Mouse (Mus musculus) kidney, postnatal 4 days (tissue): Measurements from ENCODE around the gene Msh2.

ENCODE experiments used
- DNase-seq, 2 experiments: peaks; one replicate each; pipeline ENCODE4 v3.0.0; 2021; ENCODE audit warnings: mixed read lengths in 2 of 2

The Msh2 gene

GRCm38 (mm10) chr17:87700101-87700500 is 28.0 kb downstream of the Msh2 start:
- DNase-seq, result no peak

DNA sequence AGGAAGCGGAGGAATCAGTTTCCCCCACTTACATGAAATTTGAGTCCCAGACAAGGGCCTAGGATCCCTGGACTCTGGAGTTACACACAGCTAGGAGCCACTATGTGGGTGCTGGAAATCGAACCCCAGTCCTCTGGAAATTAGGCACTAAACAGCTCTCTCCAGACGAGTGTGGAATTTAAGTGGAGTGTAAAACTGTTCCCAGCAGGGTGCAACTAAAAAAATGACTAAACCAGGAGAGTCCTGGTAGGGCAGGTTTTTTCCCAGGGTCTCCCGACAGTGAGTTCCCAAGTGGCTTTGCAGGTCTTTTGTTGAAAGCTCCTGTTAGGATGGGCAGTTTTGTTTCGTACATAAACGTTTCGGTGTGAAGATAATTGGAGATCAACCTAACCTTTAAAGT is 52.6 kb downstream of the Msh2 start:
- no peak for DNase-seq

DNA sequence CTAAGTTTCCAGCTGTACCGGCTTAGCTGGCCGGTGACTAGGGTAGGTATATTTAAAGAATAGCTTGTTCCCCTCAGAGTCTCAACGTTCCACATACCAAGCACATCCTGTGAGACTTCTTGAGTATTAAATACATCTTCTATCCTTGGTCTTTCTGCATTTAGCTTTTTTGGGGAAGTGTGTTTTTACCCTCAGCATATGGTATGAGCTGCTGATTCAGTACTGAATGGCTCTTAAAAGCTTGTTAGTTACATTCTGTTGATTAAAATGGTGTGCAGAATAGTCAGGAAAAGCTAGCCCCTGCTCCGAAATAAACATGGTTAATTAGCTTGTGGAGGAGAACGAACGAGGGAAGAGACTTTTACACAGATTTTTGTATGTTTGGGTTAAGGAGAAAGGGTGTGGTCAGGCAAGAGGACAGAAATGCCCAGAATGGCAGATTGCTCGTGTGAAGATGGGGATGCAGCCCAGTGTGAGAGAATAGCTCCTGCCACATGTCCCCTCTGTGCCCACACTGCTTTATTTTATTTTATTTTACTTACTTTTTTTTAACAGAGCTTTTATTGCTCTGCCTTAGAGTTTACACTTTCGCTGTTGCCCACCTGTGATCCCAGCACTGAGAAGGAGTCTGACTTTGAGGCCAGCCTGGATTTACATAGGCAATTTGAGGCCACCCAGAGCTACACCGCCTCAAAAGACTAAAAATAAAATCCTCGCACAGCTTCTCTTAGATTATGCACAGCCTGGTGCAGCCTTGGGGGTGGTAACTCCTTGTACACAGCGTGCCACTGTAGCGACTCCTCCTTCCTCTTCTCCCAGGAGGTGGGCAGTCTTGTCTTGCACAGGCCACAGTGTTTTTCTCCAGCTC is 54.6 kb downstream of the Msh2 start:
- no peak for DNase-seq

- DNase-seq, result no peak
Observed at GRCm38 (mm10) chr17:87731962-87732361, 59.8 kb downstream of the Msh2 start.

DNA sequence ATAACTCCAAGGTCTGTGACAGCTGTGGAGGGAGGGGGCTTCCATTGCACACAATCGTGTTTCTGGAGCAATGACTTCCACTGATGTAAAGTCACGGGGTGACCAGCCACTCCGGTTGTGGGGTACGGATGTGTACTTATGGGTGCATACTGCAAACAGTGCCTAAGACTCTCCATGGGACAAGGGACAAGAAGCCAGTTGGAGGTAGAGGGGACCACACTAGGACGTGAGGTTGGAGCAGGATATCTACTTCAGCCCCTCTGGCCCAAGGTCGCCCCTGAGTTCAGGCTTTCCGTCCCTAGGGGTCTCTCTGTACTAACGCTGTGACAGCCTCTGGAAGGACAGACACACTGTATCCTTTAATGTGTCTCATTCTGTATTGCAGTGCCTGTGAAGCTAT is 62.3 kb downstream of the Msh2 start:
- DNase-seq, result no peak

GRCm38 (mm10) chr17:87737144-87737543 is 65.0 kb downstream of the Msh2 start:
- DNase-seq, result no peak

DNA sequence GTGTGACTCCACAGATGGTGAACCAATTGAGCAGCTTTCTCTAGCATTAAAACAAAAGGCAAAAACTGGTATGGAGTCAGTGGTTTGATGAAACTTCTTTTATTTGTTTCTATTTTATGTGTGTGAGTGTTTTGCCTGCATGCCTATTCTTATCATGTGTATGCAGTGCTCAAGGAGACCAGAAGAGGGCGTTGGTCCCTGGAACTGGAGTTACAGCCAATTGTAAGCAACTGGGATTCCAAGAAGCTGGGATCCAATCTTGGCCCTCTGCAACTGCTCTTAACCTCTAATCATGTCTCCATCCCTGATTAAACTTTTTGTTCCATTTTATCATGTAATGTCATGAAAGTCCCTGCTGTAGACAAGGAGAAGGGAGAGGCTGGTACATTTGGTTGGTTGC is 67.7 kb downstream of the Msh2 start:
- DNase-seq, result no peak

DNA sequence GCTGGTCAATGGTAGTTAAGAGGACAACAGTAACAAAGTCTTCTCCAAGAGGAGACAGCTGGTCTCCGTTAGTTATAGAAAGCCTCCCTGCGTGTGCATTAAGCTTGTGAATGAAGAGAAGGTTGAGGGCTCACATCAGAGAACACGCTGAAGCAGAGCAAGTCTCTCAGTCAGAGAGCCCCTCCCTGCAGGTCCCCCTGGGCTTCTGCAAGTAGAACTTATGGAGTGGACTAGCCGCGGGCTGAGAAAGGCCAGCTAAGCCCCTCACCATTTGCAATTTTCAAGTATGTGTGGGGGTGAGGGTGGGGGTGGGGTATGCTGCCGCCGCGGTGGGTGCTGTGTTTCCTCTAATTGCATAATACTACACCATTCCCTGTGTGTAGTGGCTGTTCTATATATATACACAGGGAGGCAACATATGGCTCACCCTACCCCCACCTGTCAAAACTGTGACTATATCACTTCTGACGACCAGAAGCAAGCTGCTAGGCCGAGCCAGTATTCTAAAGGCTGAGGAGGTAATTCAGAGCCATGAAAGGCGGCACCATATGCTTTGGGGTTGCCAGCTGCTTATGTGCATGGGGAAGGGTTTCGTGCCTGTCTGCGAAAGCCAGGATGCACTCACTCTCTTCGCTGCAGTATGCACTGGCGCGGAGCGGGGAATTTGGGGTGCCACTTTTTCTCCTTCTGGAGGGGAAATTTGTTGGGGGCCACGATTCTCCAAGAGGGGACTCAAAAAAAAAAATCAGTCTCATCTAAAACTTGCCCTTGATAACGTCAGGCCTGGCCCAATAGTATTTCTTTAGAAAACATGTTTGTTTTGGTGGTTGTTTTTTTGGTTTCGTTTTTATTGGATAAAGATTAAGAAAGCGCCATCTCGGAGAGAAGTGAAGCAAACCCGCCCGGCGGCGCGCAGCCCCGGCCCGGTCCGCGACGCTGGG is 73.1 kb downstream of the Msh2 start:
- DNase-seq, result peak in 1 of 2 experiments; percentile 5

DNA sequence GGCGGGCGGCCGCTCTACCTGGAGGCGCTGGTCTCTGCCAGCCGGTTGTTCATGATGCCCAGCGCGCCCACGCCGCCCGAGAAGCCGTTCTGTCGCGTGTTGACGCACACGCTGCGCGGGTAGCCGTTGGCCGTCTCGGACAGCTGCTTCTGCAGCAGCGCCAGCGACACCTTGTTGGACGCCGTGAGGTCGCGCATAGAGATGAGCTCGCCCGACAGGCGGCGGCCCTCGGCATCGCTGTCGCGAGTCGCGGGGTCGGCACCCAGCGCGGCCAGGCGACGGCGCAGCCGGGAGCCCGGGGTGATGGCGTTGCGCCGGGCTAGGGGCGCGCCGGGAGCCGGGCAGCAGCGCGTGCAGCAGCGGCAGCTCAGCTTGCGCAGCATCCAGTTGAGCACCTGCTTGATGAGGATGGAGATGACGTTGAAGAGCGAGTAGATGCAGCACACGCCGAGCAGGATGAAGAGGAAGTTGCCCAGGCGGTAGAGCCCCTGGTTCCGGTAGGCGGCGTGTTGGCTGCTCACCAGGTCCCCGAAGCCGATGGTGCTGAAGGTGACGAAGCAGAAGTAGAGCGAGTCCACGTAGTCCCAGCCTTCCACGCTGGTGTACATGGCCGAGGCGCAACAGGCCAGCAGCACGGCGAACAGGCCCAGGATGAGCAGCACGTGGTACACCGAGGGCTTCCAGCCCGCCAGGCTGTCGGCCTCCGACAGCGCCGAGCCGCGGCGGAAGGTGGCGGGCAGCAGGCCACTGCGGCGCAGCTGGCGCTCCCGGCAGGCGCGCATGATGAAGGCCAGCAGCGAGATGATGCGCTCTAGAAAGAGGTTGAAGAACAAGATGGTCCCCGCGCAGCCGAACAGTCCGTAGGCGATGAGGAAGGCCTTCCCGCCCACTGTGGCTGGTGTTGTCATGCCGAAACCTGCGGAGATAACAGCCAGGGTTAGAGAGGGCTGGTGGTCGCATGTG is 74.1 kb downstream of the Msh2 start:
- peak; percentile 42 to 60 for DNase-seq

- no peak for DNase-seq
Observed at GRCm38 (mm10) chr17:87760315-87760714, 88.2 kb downstream of the Msh2 start.

GRCm38 (mm10) chr17:87763146-87763545 is 91.0 kb downstream of the Msh2 start:
- DNase-seq, result no peak

GRCm38 (mm10) chr17:87765031-87765430 is 92.9 kb downstream of the Msh2 start:
- no peak for DNase-seq

- no peak for DNase-seq
Observed at GRCm38 (mm10) chr17:87766888-87767287, 94.8 kb downstream of the Msh2 start.

DNA sequence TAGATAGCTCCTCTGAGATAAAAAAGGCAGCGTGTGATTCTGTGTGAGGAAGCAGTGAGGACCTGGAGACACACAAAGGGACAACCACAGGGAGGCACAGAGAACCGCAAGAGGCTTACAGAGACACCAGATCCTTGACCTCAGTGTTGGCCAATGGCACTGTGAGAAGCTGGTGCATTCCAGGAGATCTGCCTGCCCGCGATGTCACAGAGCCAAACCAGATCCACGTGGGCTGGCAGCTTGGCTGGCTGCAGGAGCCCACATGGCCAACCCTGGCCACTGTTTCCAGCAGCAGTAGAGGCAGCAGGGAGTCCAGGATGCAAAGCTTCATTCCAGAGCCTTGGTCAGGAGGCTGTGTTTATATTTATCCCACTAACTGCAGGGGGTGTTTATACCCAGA is 98.6 kb downstream of the Msh2 start:
- DNase-seq, result no peak

- no peak for DNase-seq
Observed at GRCm38 (mm10) chr17:87773175-87773574, 101.0 kb downstream of the Msh2 start.
